Mouse (Mus musculus) bone marrow, adult 2 months (tissue): ENCODE measurements at regions not wholly inside any gene's neighbourhood (a gene's known extent, or its start where the extent isn't known, plus 50 kb on each side); places are given as distances from the start of the nearest gene placed in this dataset.

Source experiments
- H3K27ac ChIP-seq: fragments of 200-500 bp; 2 replicates; pipeline ENCODE4 v1.5.1; 2012; ENCODE audit warnings: low read depth, mild to moderate bottlenecking, control low read depth, inconsistent platforms, low read length; ENCODE audit not compliant: control insufficient read depth, poor library complexity, insufficient read depth
- H3K4me1 ChIP-seq: fragments of 200-500 bp; 2 replicates; pipeline ENCODE4 v1.6.1; 2011; ENCODE audit warnings: low read length; ENCODE audit not compliant: control insufficient read depth, insufficient read depth
- H3K4me3 ChIP-seq: fragments of 200-500 bp; replicated peaks from 2 replicates; pipeline ENCODE3; 2011; ENCODE audit warnings: mild to moderate bottlenecking, low read depth, low read length, control low read depth; ENCODE audit not compliant: control insufficient read depth
- CTCF ChIP-seq: fragments of 200-500 bp; IDR thresholded peaks from 2 replicates; pipeline ENCODE4 v1.5.1; 2011; ENCODE audit warnings: low read length, control low read depth; ENCODE audit not compliant: control insufficient read depth, insufficient read depth
- POLR2A ChIP-seq: fragments of 200-500 bp; IDR thresholded peaks from 2 replicates; pipeline ENCODE4 v1.6.1; 2011; ENCODE audit warnings: low read depth, mild to moderate bottlenecking, control low read depth, low read length, borderline replicate concordance; ENCODE audit not compliant: control insufficient read depth
- WGBS: fragments of 180-500 bp; shearing (Covaris S2); methylation state at CpG from one replicate; pipeline ENCODE4 v1.1.7; 2018; 5-methylcytosine and 5-hydroxymethylcytosine counted together

- Histone ChIP-seq H3K4me1 (no peaks in the 10 kb centered on the region), H3K4me3 (no peak overlapping the region), H3K27ac (no peak overlapping the region)
- 80% methylated on average over 1 of the region's 1 CpGs for WGBS
- TF ChIP-seq CTCF (no peak), POLR2A (no peak)
Observed at GRCm38 (mm10) chr12:97927036-97927435, 332.2 kb downstream of the Galc start.

- Histone ChIP-seq H3K4me1 (no peaks in the 10 kb centered on the region), H3K27ac (no peak overlapping the region), H3K4me3 (no peak overlapping the region)
- WGBS = 64% methylated on average over 21 of the region's 21 CpGs
- no peak for TF ChIP-seq CTCF
Observed at GRCm38 (mm10) chr12:97921349-97922264, 337.7 kb downstream of the Galc start.

GRCm38 (mm10) chr12:97918416-97918815 lies 340.8 kb downstream of the Galc start:
- no peak overlapping the region for H3K4me3 ChIP-seq
- no peak overlapping the region for H3K27ac ChIP-seq
- 77% methylated on average over 3 of the region's 3 CpGs for WGBS
- H3K4me1 ChIP-seq = no peaks in the 10 kb centered on the region
- no peak for TF ChIP-seq POLR2A
- TF ChIP-seq CTCF = no peak

GRCm38 (mm10) chr12:97915026-97915425 lies 344.2 kb downstream of the Galc start:
- H3K4me1 ChIP-seq = no peaks in the 10 kb centered on the region
- H3K4me3 ChIP-seq = no peak overlapping the region
- TF ChIP-seq POLR2A (no peak), CTCF (no peak)
- no peak overlapping the region for H3K27ac ChIP-seq
- 76% methylated on average over 4 of the region's 4 CpGs for WGBS

- H3K4me1 ChIP-seq = no peaks in the 10 kb centered on the region
- WGBS = 59% methylated on average over 1 of the region's 1 CpGs
- H3K4me3 ChIP-seq = no peak overlapping the region
- TF ChIP-seq CTCF (no peak), POLR2A (no peak)
- no peak overlapping the region for H3K27ac ChIP-seq
Observed at GRCm38 (mm10) chr12:97912730-97913129, 346.5 kb downstream of the Galc start.

- H3K4me1 ChIP-seq = no peaks in the 10 kb centered on the region
- no peak overlapping the region for H3K4me3 ChIP-seq
- WGBS = 79% methylated on average over 5 of the region's 5 CpGs
- TF ChIP-seq CTCF (no peak), POLR2A (no peak)
- no peak overlapping the region for H3K27ac ChIP-seq
Observed at GRCm38 (mm10) chr12:97899266-97899665, 360.0 kb downstream of the Galc start.

GRCm38 (mm10) chr12:97898178-97898577 lies 361.1 kb downstream of the Galc start:
- H3K4me3 ChIP-seq = no peak overlapping the region
- no peak overlapping the region for H3K27ac ChIP-seq
- 71% methylated on average over 2 of the region's 2 CpGs for WGBS
- TF ChIP-seq CTCF (no peak), POLR2A (no peak)
- no peaks in the 10 kb centered on the region for H3K4me1 ChIP-seq

- H3K27ac ChIP-seq = no peak overlapping the region
- WGBS = 73% methylated on average over 2 of the region's 2 CpGs
- H3K4me1 ChIP-seq = no peaks in the 10 kb centered on the region
- TF ChIP-seq POLR2A (no peak), CTCF (no peak)
- H3K4me3 ChIP-seq = no peak overlapping the region
Observed at GRCm38 (mm10) chr12:97895981-97896380, 363.3 kb downstream of the Galc start.

GRCm38 (mm10) chr12:97888801-97889455 lies 370.3 kb downstream of the Galc start:
- WGBS = 35% methylated on average over 12 of the region's 12 CpGs
- TF ChIP-seq POLR2A = no peak
- TF ChIP-seq CTCF = no peak
- no peaks in the 10 kb centered on the region for H3K4me1 ChIP-seq
- H3K4me3 ChIP-seq = no peak overlapping the region
- no peak overlapping the region for H3K27ac ChIP-seq
